27 mouse cellular contexts compared by ENCODE assay signal in genomic region chr8:73313911-73314310, GRCm38 (mm10). TPM values are rescaled to one million over a fixed set of nuclear protein-coding genes. Genes with fewer than 3 reads are reported as not detected.
DNase-seq lines count a peak whose midpoint lies in the region; ATAC-seq and TF ChIP-seq lines count a peak whose summit lies in the region.
"Had no signal": no experiment of that assay in that cellular context is flagged by ENCODE, and none has a peak within 500 bp of the region (broad histone marks: within the 10 kb centered on the region; RNA-seq: fewer than 3 reads in every experiment).

No protein-coding gene starts in this region.

- TF ChIP-seq EP300 in heart, postnatal 0 days (IDR thresholded peaks at IDR 0.05; ENCODE audit: low read depth) = no peak

- peak overlapping the region; percentile 87 for H3K27ac ChIP-seq in gastrocnemius, adult 2 months
- peak overlapping the region; percentile 92; the same call in 1 of the 2 replicates for H3K27ac ChIP-seq in heart, postnatal 0 days (ENCODE audit: low read depth)
- H3K27ac ChIP-seq: embryonic facial prominence, embryonic 10.5 days; embryonic facial prominence, embryonic 15.5 days; kidney, embryonic 15.5 days; liver, embryonic 14.5 days; midbrain, embryonic 13.5 days; neural tube, embryonic 13.5 days; stomach, embryonic 15.5 days had no signal

- no peak overlapping the region for H3K4me2 ChIP-seq in heart, postnatal 0 days (ENCODE audit: low read depth, low read length)
- H3K4me2 ChIP-seq: embryonic facial prominence, embryonic 15.5 days; kidney, embryonic 15.5 days; midbrain, embryonic 13.5 days; neural tube, embryonic 13.5 days; stomach, embryonic 15.5 days had no signal

- no peak overlapping the region for H3K9ac ChIP-seq in heart, postnatal 0 days (replicated peaks; ENCODE audit: low read depth, low read length)
- H3K9ac ChIP-seq: embryonic facial prominence, embryonic 15.5 days; heart, embryonic 13.5 days; kidney, embryonic 15.5 days; liver, embryonic 14.5 days; midbrain, embryonic 13.5 days; neural tube, embryonic 13.5 days; stomach, embryonic 15.5 days had no signal

- 75% methylated on average over 2 of the region's 2 CpGs for WGBS in heart, postnatal 0 days

- no peak for TF ChIP-seq CTCF in gastrocnemius, adult 2 months (IDR thresholded peaks at IDR 0.05)
- TF ChIP-seq CTCF in heart, postnatal 0 days (IDR thresholded peaks at IDR 0.05; ENCODE audit: low read depth) = no peak

- intact Hi-C loops in gastrocnemius, adult 2 months (cut with DNase I) = no loop called here
- intact Hi-C loops in heart, postnatal 36 days (cut with DNase I) = loop anchor here (2.0 kb wide), 1 partner anchor 29 kb away; no protein-coding TSS in a partner anchor

- H3K4me1 ChIP-seq in heart, postnatal 0 days (ENCODE audit: control insufficient read depth, insufficient read depth) = peaks cover 39% of the 10 kb centered on the region
- H3K4me1 ChIP-seq: embryonic facial prominence, embryonic 15.5 days; megakaryocyte, embryonic 14.5 days; midbrain, embryonic 13.5 days had no signal

- H3K4me3 ChIP-seq in gastrocnemius, adult 2 months = no peak overlapping the region
- H3K4me3 ChIP-seq in heart, postnatal 0 days (ENCODE audit: low read depth, low read length) = no peak overlapping the region
- H3K4me3 ChIP-seq: embryonic facial prominence, embryonic 10.5 days; embryonic facial prominence, embryonic 15.5 days; kidney, embryonic 15.5 days; megakaryocyte, embryonic 14.5 days; midbrain, embryonic 13.5 days; neural tube, embryonic 13.5 days; stomach, embryonic 15.5 days had no signal

- H3K9me3 ChIP-seq in heart, postnatal 0 days (replicated peaks; ENCODE audit: control insufficient read depth, low read length) = no peaks in the 10 kb centered on the region
- H3K9me3 ChIP-seq: embryonic facial prominence, embryonic 15.5 days; heart, embryonic 13.5 days; kidney, embryonic 15.5 days; midbrain, embryonic 13.5 days; stomach, embryonic 15.5 days had no signal

- no peak for ATAC-seq in heart, postnatal 0 days (ENCODE audit: insufficient read depth, low read depth)
- ATAC-seq in megakaryocyte progenitor cell, adult 5-6 weeks (replicated peaks; ENCODE audit: poor library complexity) = peak; percentile 77
- ATAC-seq: forebrain, embryonic 14.5 days; midbrain, embryonic 13.5 days had no signal

- H3K27me3 ChIP-seq in heart, postnatal 0 days (ENCODE audit: control insufficient read depth, insufficient read depth, low read length) = no peaks in the 10 kb centered on the region
- H3K27me3 ChIP-seq: embryonic facial prominence, embryonic 15.5 days; heart, embryonic 13.5 days; kidney, embryonic 15.5 days; megakaryocyte, embryonic 14.5 days; midbrain, embryonic 13.5 days; neural tube, embryonic 13.5 days; stomach, embryonic 15.5 days had no signal

- no peak for DNase-seq in gastrocnemius, adult 2 months
- no peak for DNase-seq in gastrocnemius, postnatal 4 days (ENCODE audit: low spot score in 2 of 2)
- DNase-seq in heart, postnatal 0 days (ENCODE audit: low spot score) = no peak
- no peak for DNase-seq in heart, postnatal 36 days
- peak; percentile 63 for DNase-seq in brain, adult 2 months (ENCODE audit: low read depth, low spot score)
- no peak for DNase-seq in layer of hippocampus, adult 8-10 months (ENCODE audit: low spot score in 2 of 2)
- DNase-seq in right cerebral cortex, postnatal 4 days = no peak
- DNase-seq: adrenal gland, postnatal 10 days; cerebellum, adult 11-12 months; cerebellum, postnatal 10 days; kidney, adult 18-20 months; left cerebral cortex, postnatal 4 days; lung, adult 2 months; right cerebral cortex, postnatal 14 days; thymus, postnatal 14 days had no signal

- no peaks in the 10 kb centered on the region for H3K36me3 ChIP-seq in heart, postnatal 0 days (replicated peaks; ENCODE audit: control insufficient read depth, insufficient read depth, low read length)
- H3K36me3 ChIP-seq: embryonic facial prominence, embryonic 10.5 days; embryonic facial prominence, embryonic 15.5 days; G1E; heart, embryonic 13.5 days; kidney, embryonic 15.5 days; midbrain, embryonic 13.5 days; neural tube, embryonic 13.5 days; stomach, embryonic 15.5 days had no signal

RNA-seq across cellular contexts. Expression of gene Large1, which starts 39.4 kb away (rescaled TPM):
- total RNA-seq in gastrocnemius, adult 2 months (2021) = 10 to 100 TPM; 25.3 to 29.6 TPM
- total RNA-seq in gastrocnemius, postnatal 4 days (2021) = 10 to 100 TPM; 31.5 to 31.8 TPM
- total RNA-seq in heart, postnatal 0 days (2014; rRNA removed; ENCODE audit: low replicate concordance) = 39.4 and 41.0 TPM in 2 replicates
- 5.9 and 6.0 TPM in 2 replicates for polyA plus RNA-seq in heart, postnatal 0 days (2015; fragmentation: Nextera tagmentation; extraction: Ambion mirVana)
- 10 to 100 TPM; 36.9 to 37.8 TPM for total RNA-seq in heart, postnatal 36 days (2021)
- total RNA-seq in megakaryocyte progenitor cell, adult 5-6 weeks (2015) = 3.9 and 5.3 TPM in 2 replicates
- total RNA-seq in megakaryocyte progenitor cell, adult 5-6 weeks (2017) = 1.4 and 1.9 TPM in 2 replicates
- total RNA-seq in layer of hippocampus, adult 8-10 months (2022) = 100 to 1,000 TPM; 127 to 150 (median 138) TPM
- polyA plus RNA-seq: G1E had no signal
